Mouse (Mus musculus) bone marrow macrophage, adult 2 months (primary cell): ENCODE measurements around the gene Ctf2. TPM values are rescaled to one million over a fixed set of nuclear protein-coding genes. Genes with fewer than 3 reads are reported as not detected.
A peak's percentile ranks its signal among the peaks of the same experiment; 100 is the strongest.

Experiments used
- H3K27ac ChIP-seq: 2 replicates; pipeline ENCODE4 v1.5.1; 2012; ENCODE audit warnings: low read depth, low read length; ENCODE audit not compliant: insufficient read depth
- H3K4me1 ChIP-seq: 2 replicates; pipeline ENCODE4 v1.6.1; 2012; ENCODE audit warnings: low read length; ENCODE audit not compliant: control insufficient read depth, insufficient read depth
- H3K4me3 ChIP-seq: 2 replicates; pipeline ENCODE4 v1.5.1; 2012; ENCODE audit warnings: mild to moderate bottlenecking, low read length, moderate library complexity; ENCODE audit not compliant: insufficient read depth
- CTCF ChIP-seq: IDR thresholded peaks from 2 replicates; pipeline ENCODE4 v1.5.1; 2012; ENCODE audit warnings: low read depth, mild to moderate bottlenecking, low read length, moderate library complexity
- POLR2A ChIP-seq: IDR thresholded peaks from 2 replicates; pipeline ENCODE4 v1.6.1; 2012; ENCODE audit warnings: mild to moderate bottlenecking, low read depth, low read length, borderline replicate concordance
- polyA plus RNA-seq: library from polyadenylated mRNA; stranded (reverse); fragments of >200 nt; gene quantifications from 2 replicates; pipeline ENCODE4 v1.2.4, GENCODE M21; 2012; ENCODE audit not compliant: missing spikeins, insufficient read depth, insufficient read length

Gene Ctf2
- polyA plus RNA-seq, 1 experiment = not detected

DNA sequence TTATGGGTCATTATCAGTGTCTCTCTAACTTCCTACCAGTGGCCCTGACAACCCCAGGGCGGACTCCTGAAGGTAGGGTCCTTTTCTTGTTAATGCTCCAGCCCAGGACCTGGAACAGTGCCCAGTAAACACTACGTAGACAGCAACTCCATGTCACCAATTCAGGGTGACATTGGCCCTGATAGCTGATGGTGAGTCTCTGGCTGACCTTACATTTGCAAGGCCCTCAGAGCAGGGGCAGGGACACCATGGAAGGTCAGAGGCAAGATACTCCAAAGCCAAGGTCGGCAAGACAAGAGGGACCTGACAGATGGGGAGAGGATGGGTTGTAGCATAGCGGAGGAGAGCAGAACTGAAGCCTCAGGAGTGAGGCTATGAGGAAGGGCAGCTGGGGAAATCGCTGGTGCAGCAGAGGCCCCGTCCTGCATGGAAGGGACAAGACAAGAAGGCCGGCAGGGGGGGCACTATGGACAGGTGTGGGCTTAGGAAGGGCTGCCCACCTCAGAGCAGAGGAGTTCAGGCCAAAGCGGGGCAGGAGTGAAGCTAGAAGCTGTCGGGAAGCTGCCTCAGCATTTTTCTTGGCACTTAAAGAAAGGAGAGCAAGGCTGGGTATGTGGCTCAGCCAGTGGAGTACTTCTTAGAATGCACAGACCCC lies 42.2 kb downstream of the Ctf2 start:
- no peak overlapping the region for H3K27ac ChIP-seq
- peaks cover 2% of the 10 kb centered on the region; the same call in 1 of the 2 replicates for H3K4me1 ChIP-seq
- TF ChIP-seq CTCF (no peak), POLR2A (no peak)
- no peak overlapping the region for H3K4me3 ChIP-seq

- Histone ChIP-seq H3K4me1 (peaks cover 2% of the 10 kb centered on the region; the same call in 1 of the 2 replicates), H3K4me3 (no peak overlapping the region)
- TF ChIP-seq CTCF (no peak), POLR2A (no peak)
Measured at GRCm38 (mm10) chr7:127688935-127689334, 43.0 kb downstream of the Ctf2 start.

DNA sequence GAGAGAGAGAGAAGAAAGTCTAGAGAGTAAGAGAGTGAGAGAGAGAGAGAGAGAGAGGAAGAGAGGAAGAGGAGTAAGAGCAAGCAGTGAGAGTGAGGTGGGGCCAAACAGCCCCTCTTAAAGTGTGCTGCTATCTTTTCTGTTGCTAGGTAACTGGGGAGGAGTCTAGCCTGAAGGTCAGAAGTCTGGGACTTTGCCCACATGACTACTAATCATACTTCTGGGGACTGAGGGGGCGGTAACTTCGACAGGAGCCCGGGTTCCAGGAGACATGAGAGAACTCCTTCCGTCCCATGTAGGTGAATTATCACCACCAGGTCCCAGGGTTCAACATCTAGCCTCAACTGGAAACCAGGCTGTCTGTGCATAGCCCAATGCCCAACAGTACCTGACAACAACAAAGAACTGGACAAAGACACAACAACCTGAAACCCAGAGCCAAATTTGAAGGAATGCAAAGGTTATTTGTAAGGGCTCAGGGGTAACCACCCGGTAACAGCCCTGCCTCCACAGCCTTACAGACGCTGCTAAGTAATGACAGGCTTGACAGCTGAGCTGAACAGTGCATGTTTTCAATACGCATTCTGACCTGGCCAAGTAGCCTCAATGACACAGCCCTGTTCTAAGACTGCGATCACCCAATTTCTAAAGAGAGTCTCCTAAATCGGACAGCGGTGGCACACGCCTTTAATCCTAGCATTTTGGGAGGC lies 45.1 kb downstream of the Ctf2 start:
- H3K4me1 ChIP-seq = peaks cover 2% of the 10 kb centered on the region; the same call in 1 of the 2 replicates
- no peak overlapping the region for H3K27ac ChIP-seq
- no peak overlapping the region for H3K4me3 ChIP-seq
- TF ChIP-seq POLR2A (no peak), CTCF (no peak)

More at GRCm38 (mm10) chr7:127688935-127689334, 43.0 kb downstream of the Ctf2 start:
- no peak overlapping the region for H3K27ac ChIP-seq

DNA sequence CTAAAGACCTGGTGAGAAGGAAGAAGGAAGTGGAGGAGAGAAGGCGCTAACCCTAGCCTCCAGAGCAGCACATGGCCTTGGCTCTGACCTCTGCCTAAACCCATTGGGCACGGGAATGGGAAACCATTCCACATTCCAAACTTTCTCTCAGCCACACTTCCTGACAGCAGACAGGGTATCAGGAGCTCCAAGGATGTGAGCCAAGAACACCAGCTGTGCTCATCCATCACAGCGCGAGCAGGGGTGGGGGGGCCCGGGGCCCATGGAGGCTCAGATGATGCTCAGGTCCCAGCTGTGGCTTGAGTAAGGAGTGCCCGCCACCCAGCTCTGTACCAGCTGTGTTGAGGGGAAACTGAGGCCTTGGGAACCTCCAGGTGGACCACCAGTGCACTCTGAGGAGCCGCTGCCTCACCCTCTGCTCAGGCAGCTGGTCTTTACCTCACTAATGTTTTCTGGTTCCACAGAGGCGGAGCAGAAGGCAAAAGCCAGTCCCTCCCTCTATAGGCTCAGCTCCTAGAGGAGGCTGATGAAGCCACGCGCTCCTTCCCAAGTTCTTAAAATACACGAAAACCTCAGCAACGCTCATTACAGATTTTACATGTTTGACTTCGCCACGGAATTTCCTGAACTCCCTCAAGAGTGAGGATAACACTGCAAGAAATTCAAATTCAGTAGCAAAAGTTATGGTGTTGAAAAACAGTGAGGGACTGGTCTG lies 46.5 kb downstream of the Ctf2 start:
- peaks cover 2% of the 10 kb centered on the region; the same call in 1 of the 2 replicates for H3K4me1 ChIP-seq
- no peak overlapping the region for H3K27ac ChIP-seq
- TF ChIP-seq POLR2A (no peak), CTCF (no peak)
- H3K4me3 ChIP-seq = no peak overlapping the region

GRCm38 (mm10) chr7:127681888-127682553 lies 49.9 kb downstream of the Ctf2 start:
- Histone ChIP-seq H3K4me1 (peaks cover 2% of the 10 kb centered on the region; the same call in 1 of the 2 replicates), H3K27ac (no peak overlapping the region), H3K4me3 (no peak overlapping the region)
- TF ChIP-seq CTCF = no peak
- no peak for TF ChIP-seq POLR2A

- H3K4me3 ChIP-seq = no peak overlapping the region
- peaks cover 2% of the 10 kb centered on the region; the same call in 1 of the 2 replicates for H3K4me1 ChIP-seq
- H3K27ac ChIP-seq = no peak overlapping the region
- TF ChIP-seq POLR2A = no peak
- no peak for TF ChIP-seq CTCF
Measured at GRCm38 (mm10) chr7:127680541-127680940, 51.4 kb downstream of the Ctf2 start.

GRCm38 (mm10) chr7:127678811-127679210 lies 53.2 kb downstream of the Ctf2 start:
- Histone ChIP-seq H3K27ac (no peak overlapping the region), H3K4me1 (no peaks in the 10 kb centered on the region), H3K4me3 (no peak overlapping the region)
- TF ChIP-seq CTCF (no peak), POLR2A (no peak)

- Histone ChIP-seq H3K27ac (no peak overlapping the region), H3K4me3 (no peak overlapping the region), H3K4me1 (no peaks in the 10 kb centered on the region)
- TF ChIP-seq CTCF (no peak), POLR2A (no peak)
Measured at GRCm38 (mm10) chr7:127677609-127678008, 54.4 kb downstream of the Ctf2 start.

GRCm38 (mm10) chr7:127677077-127677476 lies 54.9 kb downstream of the Ctf2 start:
- TF ChIP-seq POLR2A = no peak
- TF ChIP-seq CTCF = peak; percentile 86
- Histone ChIP-seq H3K4me1 (no peaks in the 10 kb centered on the region), H3K27ac (no peak overlapping the region), H3K4me3 (no peak overlapping the region)

DNA sequence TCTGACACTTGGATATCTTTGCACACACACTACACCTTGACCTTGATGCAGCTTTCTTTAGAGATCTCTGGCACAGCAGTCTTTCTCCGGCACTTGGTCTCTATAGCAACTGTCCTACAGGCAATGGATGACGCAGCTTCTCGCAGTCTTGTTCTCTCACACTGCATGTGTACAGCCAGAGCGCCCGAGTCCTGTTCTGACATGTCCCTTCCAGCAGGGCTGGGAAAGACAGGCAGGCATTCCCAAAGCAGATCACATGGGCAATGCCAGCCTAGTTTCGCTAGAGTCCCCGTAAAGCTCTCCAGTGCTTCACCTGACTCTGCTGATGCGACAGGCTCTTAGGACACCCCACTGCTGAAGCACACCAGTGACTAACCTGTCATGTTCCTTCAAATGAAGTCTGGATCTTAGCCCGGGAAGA lies 56.6 kb downstream of the Ctf2 start:
- Histone ChIP-seq H3K4me1 (no peaks in the 10 kb centered on the region), H3K4me3 (no peak overlapping the region), H3K27ac (no peak overlapping the region)
- TF ChIP-seq POLR2A (no peak), CTCF (no peak)
